Mouse (Mus musculus) bone marrow macrophage, adult 2 months (primary cell): ENCODE measurements around the gene Sp2.

ENCODE experiments used
- CTCF ChIP-seq: IDR thresholded peaks from 2 replicates; pipeline ENCODE4 v1.5.1; 2012; ENCODE audit warnings: low read depth, mild to moderate bottlenecking, low read length, moderate library complexity
- POLR2A ChIP-seq: IDR thresholded peaks from 2 replicates; pipeline ENCODE4 v1.6.1; 2012; ENCODE audit warnings: mild to moderate bottlenecking, low read depth, low read length, borderline replicate concordance

- TF ChIP-seq CTCF = no peak
- TF ChIP-seq POLR2A = no peak
These were observed 70.1 kb downstream of the Sp2 start for GRCm38 (mm10) chr11:96912682-96913081.
